Mouse (Mus musculus) cerebellum, adult (tissue): ENCODE data around the gene Trmt1.

Source experiments
- ATAC-seq: cut with Nextera tagmentation; 2 replicates; pipeline ENCODE4 v1.9.2; 2017; ENCODE audit warnings: mild to moderate bottlenecking, moderate library complexity, mixed read lengths; ENCODE audit not compliant: insufficient number of reproducible peaks, low FRiP score, low TSS enrichment

Trmt1 gene

GRCm38 (mm10) chr8:84745032-84745925, 59.2 kb downstream of the Trmt1 start:
- no peak for ATAC-seq
